Mouse (Mus musculus) E14TG2a.4 (cell line): Measurements from ENCODE around the gene Camkv.

Experiments used
- CTCF ChIP-seq: conservative IDR thresholded peaks from 2 replicates; pipeline ENCODE4 v1.5.1; 2014; ENCODE audit warnings: low read length
- POU5F1 ChIP-seq: IDR thresholded peaks from 2 replicates; pipeline ENCODE4 v1.6.1; 2014; ENCODE audit warnings: low read length, borderline replicate concordance

DNA sequence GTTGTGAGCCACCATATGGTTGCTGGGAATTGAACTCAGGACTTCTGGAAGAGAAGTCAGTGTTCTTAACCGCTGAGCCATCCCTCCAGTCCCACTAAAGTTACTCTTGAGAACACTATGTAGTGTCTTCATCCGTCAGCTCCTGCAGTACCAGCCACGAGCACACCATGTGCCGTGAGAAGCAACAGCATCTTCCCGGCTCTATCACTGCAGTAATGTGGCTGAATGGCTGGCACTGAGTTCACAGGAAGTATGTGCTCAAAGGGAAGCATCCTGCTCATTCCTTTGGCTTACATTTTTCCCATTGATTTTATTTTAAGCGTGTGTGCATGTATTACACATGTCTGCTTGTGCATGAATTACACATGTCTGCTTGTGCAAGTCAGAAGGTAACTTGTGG, 32.0 kb downstream of the Camkv start:
- TF ChIP-seq CTCF (no peak), POU5F1 (no peak)
